Comparison of ENCODE assay signal across 12 mouse cellular contexts in the genomic region with DNA sequence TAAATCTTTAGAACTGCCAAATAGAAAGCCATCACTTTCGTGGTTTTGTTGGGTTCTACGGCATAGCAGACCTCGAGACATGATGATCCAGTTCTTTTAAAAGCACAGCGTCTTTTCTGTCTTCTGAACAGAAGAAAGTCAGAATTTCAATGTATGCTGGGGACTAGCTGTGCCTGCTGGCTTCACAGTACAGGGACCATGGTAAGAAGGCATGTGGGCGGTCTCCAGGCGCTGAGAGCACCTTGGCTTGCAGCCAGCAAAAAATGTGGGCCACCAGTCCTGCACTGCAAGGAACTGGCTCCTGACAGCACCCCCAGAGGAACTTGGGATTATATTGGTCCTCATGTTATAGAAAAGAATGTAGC. TPM values are rescaled to one million over a fixed set of nuclear protein-coding genes. Genes with fewer than 3 reads are reported as not detected.
DNase-seq lines count a peak whose midpoint lies in the region; ATAC-seq and TF ChIP-seq lines count a peak whose summit lies in the region.
"Had no signal": no experiment of that assay in that cellular context is flagged by ENCODE, and none has a peak within 500 bp of the region (broad histone marks: within the 10 kb centered on the region; RNA-seq: fewer than 3 reads in every experiment).

No protein-coding gene starts in this region.

- ATAC-seq in forebrain, postnatal 0 days = peak; percentile 47; the same call in 1 of the 2 replicates
- ATAC-seq in liver, embryonic 12.5 days = no peak
- ATAC-seq: intestine, embryonic 16.5 days had no signal

- peak; percentile 72 for DNase-seq in layer of hippocampus, adult 11-12 months (ENCODE audit: low spot score)
- no peak for DNase-seq in layer of hippocampus, postnatal 10 days (ENCODE audit: low spot score in 2 of 2)
- no peak for DNase-seq in forebrain, postnatal 0 days
- peak; percentile 85 to 86 for DNase-seq in left cerebral cortex, postnatal 36 days (ENCODE audit: low spot score in 2 of 2)
- DNase-seq in right cerebral cortex, postnatal 25 days = peak; percentile 65
- no peak for DNase-seq in adrenal gland, postnatal 14 days
- DNase-seq in adrenal gland, adult (ENCODE audit: inconsistent age in 2 of 2, low spot score in 1 of 2) = no peak

- H3K27ac ChIP-seq in forebrain, postnatal 0 days (ENCODE audit: low read depth, low read length) = peak overlapping the region; percentile 47; the same call in 1 of the 2 replicates
- no peak overlapping the region for H3K27ac ChIP-seq in liver, embryonic 12.5 days
- H3K27ac ChIP-seq: embryonic facial prominence, embryonic 13.5 days; liver, embryonic 15.5 days had no signal

- H3K4me1 ChIP-seq in forebrain, postnatal 0 days (ENCODE audit: insufficient read depth) = peaks cover 15% of the 10 kb centered on the region; the same call in 1 of the 2 replicates
- no peaks in the 10 kb centered on the region for H3K4me1 ChIP-seq in liver, embryonic 12.5 days
- H3K4me1 ChIP-seq: liver, embryonic 15.5 days had no signal

- H3K4me3 ChIP-seq in forebrain, postnatal 0 days (ENCODE audit: low read depth, low read length) = no peak overlapping the region
- no peak overlapping the region for H3K4me3 ChIP-seq in liver, embryonic 12.5 days
- H3K4me3 ChIP-seq: embryonic facial prominence, embryonic 13.5 days; liver, embryonic 15.5 days had no signal

- TF ChIP-seq CTCF in forebrain, postnatal 0 days (IDR thresholded peaks at IDR 0.05; ENCODE audit: low read depth) = no peak

- no peaks in the 10 kb centered on the region for H3K9me3 ChIP-seq in forebrain, postnatal 0 days (ENCODE audit: low read length)
- H3K9me3 ChIP-seq in liver, embryonic 12.5 days (replicated peaks) = no peaks in the 10 kb centered on the region
- H3K9me3 ChIP-seq: embryonic facial prominence, embryonic 13.5 days; liver, embryonic 15.5 days had no signal

- no peaks in the 10 kb centered on the region for H3K27me3 ChIP-seq in forebrain, postnatal 0 days (ENCODE audit: insufficient read depth, low read length)
- peaks cover 35% of the 10 kb centered on the region for H3K27me3 ChIP-seq in liver, embryonic 12.5 days (replicated peaks)

- WGBS in forebrain, postnatal 0 days = 48% methylated on average over 6 of the region's 6 CpGs
- WGBS in liver, embryonic 12.5 days (ENCODE audit: insufficient replicate concordance) = 59% methylated on average over 6 of the region's 6 CpGs

- H3K4me2 ChIP-seq in forebrain, postnatal 0 days (ENCODE audit: low read depth) = no peak overlapping the region
- H3K4me2 ChIP-seq in liver, embryonic 12.5 days = no peak overlapping the region
- H3K4me2 ChIP-seq: embryonic facial prominence, embryonic 13.5 days; liver, embryonic 15.5 days had no signal

- no peaks in the 10 kb centered on the region for H3K36me3 ChIP-seq in forebrain, postnatal 0 days (ENCODE audit: insufficient read depth)
- H3K36me3 ChIP-seq in liver, embryonic 12.5 days = no peaks in the 10 kb centered on the region
- H3K36me3 ChIP-seq: embryonic facial prominence, embryonic 13.5 days; liver, embryonic 15.5 days had no signal

- no peak overlapping the region for H3K9ac ChIP-seq in forebrain, postnatal 0 days
- no peak overlapping the region for H3K9ac ChIP-seq in liver, embryonic 12.5 days
- H3K9ac ChIP-seq: embryonic facial prominence, embryonic 13.5 days; liver, embryonic 15.5 days had no signal

- intact Hi-C loops in left cerebral cortex, postnatal 36 days (cut with DNase I) = loop anchor here (2.0 to 5.0 kb wide), 2 partner anchors 46 to 136 kb away; no protein-coding TSS in a partner anchor

RNA-seq across cellular contexts. Expression of a gene that starts 3.1 kb away (rescaled TPM):
- 1 to 10 TPM; 9.0 TPM for total RNA-seq in layer of hippocampus, postnatal 10 days (2021)
- total RNA-seq in forebrain, postnatal 0 days (2014; rRNA removed) = 13.9 and 16.2 TPM in 2 replicates
- polyA plus RNA-seq in forebrain, postnatal 0 days (2015; fragmentation: Nextera tagmentation; extraction: Ambion mirVana) = 9.6 and 11.0 TPM in 2 replicates
- total RNA-seq in left cerebral cortex, postnatal 36 days (2021) = 1 to 10 TPM; 5.6 to 7.3 TPM
- 0.96 and 1.3 TPM in 2 replicates for total RNA-seq in adrenal gland, postnatal 14 days (2021)
- 0.60 and 1.2 TPM in 2 replicates for polyA plus RNA-seq in liver, embryonic 12.5 days (2016; fragmentation: Nextera tagmentation; extraction: Ambion mirVana)

RNA-seq across cellular contexts. Expression of a gene that starts 51.9 kb away (rescaled TPM):
- 1 to 10 TPM; 1.0 to 2.0 TPM for total RNA-seq in layer of hippocampus, postnatal 10 days (2021)
- total RNA-seq in forebrain, postnatal 0 days (2014; rRNA removed) = 0.38 and 3.0 TPM in 2 replicates
- 1.1 and 1.5 TPM in 2 replicates for polyA plus RNA-seq in forebrain, postnatal 0 days (2015; fragmentation: Nextera tagmentation; extraction: Ambion mirVana)
- total RNA-seq in left cerebral cortex, postnatal 36 days (2021) = 1 to 10 TPM in 1 of 2 experiments, under 1 TPM in 1; 0.49 to 1.1 TPM
- not detected in 2 replicates for total RNA-seq in adrenal gland, postnatal 14 days (2021)
- not detected in 2 replicates for polyA plus RNA-seq in liver, embryonic 12.5 days (2016; fragmentation: Nextera tagmentation; extraction: Ambion mirVana)
- polyA plus RNA-seq: embryonic facial prominence, embryonic 13.5 days; heart, embryonic 14.5 days; liver, embryonic 15.5 days had no signal

Comparison
In these comparisons a context has a peak if more than half of its experiments do, and no peak if none do; other contexts are left out.
1. DNase-seq: peak in layer of hippocampus, adult 11-12 months (single experiment), left cerebral cortex, postnatal 36 days (2 of 2) and right cerebral cortex, postnatal 25 days (single experiment); none in layer of hippocampus, postnatal 10 days (0 of 2), forebrain, postnatal 0 days (single experiment), adrenal gland, postnatal 14 days (single experiment) and adrenal gland, adult (0 of 2).